Comparison of ENCODE assay signal across 13 mouse cellular contexts in the genomic region with DNA sequence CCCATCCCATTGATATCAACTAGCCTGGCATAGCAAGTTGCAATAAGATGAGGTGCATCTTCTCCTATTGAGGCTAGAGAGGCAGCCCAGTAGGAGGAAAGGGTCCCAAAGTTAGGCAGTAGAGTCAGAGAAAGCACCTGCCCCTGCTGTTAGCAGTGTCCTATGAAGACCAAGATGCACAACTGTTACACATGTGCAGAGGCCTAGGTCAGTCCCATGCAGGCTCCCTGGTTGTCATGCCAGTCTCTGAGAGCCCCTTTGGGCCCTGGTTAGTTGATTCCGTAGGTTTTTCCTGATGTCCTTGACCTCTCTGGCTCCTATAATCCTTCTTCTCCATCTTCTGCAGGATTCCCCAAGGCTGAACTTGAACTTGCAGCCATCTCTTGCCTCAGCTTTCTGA. TPM values are rescaled to one million over a fixed set of nuclear protein-coding genes. Genes with fewer than 3 reads are reported as not detected.
DNase-seq lines count a peak whose midpoint lies in the region; ATAC-seq and TF ChIP-seq lines count a peak whose summit lies in the region.
"Had no signal": no experiment of that assay in that cellular context is flagged by ENCODE, and none has a peak within 500 bp of the region (broad histone marks: within the 10 kb centered on the region; RNA-seq: fewer than 3 reads in every experiment).

No protein-coding gene starts in this region.

- no peaks in the 10 kb centered on the region for H3K4me1 ChIP-seq in forebrain, embryonic 15.5 days
- H3K4me1 ChIP-seq in forebrain, embryonic 10.5 days = no peaks in the 10 kb centered on the region
- no peaks in the 10 kb centered on the region for H3K4me1 ChIP-seq in limb, embryonic 12.5 days (replicated peaks)
- H3K4me1 ChIP-seq in limb, embryonic 10.5 days = no peaks in the 10 kb centered on the region
- H3K4me1 ChIP-seq in neural tube, embryonic 12.5 days = no peaks in the 10 kb centered on the region
- H3K4me1 ChIP-seq in stomach, postnatal 0 days (replicated peaks; ENCODE audit: control insufficient read depth, insufficient read depth) = no peaks in the 10 kb centered on the region
- H3K4me1 ChIP-seq: embryonic facial prominence, embryonic 15.5 days; heart, embryonic 15.5 days had no signal

- ATAC-seq in forebrain, embryonic 15.5 days (replicated peaks) = peak; percentile 48; the same call in 1 of the 2 replicates
- ATAC-seq in limb, embryonic 12.5 days (ENCODE audit: insufficient number of reproducible peaks, insufficient read depth, low FRiP score, low TSS enrichment, low read depth) = 0 out of 2 replicates have a peak, but pooled peaks have one; percentile 37
- ATAC-seq in neural tube, embryonic 12.5 days (ENCODE audit: low FRiP score, low read depth) = peak; percentile 21; the same call in 1 of the 2 replicates
- ATAC-seq in stomach, postnatal 0 days (ENCODE audit: low FRiP score, low TSS enrichment) = peak; percentile 49; the same call in 1 of the 2 replicates
- ATAC-seq: Patski had no signal

- DNase-seq in forebrain, embryonic 10.5 days (ENCODE audit: extremely low spot score, low spot score) = no peak
- DNase-seq in limb, embryonic 10.5 days (ENCODE audit: low spot score) = no peak
- no peak for DNase-seq in neural tube, embryonic 10.5 days (ENCODE audit: extremely low spot score, low spot score)
- DNase-seq in stomach, postnatal 0 days (ENCODE audit: low spot score) = no peak
- DNase-seq in thymus, postnatal 4 days = no peak

- TF ChIP-seq CTCF in stomach, postnatal 0 days (IDR thresholded peaks at IDR 0.05; ENCODE audit: low read depth) = no peak

- H3K36me3 ChIP-seq in forebrain, embryonic 15.5 days = no peaks in the 10 kb centered on the region
- H3K36me3 ChIP-seq in forebrain, embryonic 10.5 days (replicated peaks) = no peaks in the 10 kb centered on the region
- H3K36me3 ChIP-seq in limb, embryonic 12.5 days = no peaks in the 10 kb centered on the region
- no peaks in the 10 kb centered on the region for H3K36me3 ChIP-seq in limb, embryonic 10.5 days
- no peaks in the 10 kb centered on the region for H3K36me3 ChIP-seq in neural tube, embryonic 12.5 days
- no peaks in the 10 kb centered on the region for H3K36me3 ChIP-seq in stomach, postnatal 0 days (ENCODE audit: control insufficient read depth, insufficient read depth, low read length)
- H3K36me3 ChIP-seq: embryonic facial prominence, embryonic 15.5 days; heart, embryonic 15.5 days had no signal

- H3K9ac ChIP-seq in forebrain, embryonic 15.5 days (replicated peaks) = no peak overlapping the region
- H3K9ac ChIP-seq in limb, embryonic 12.5 days (replicated peaks) = no peak overlapping the region
- H3K9ac ChIP-seq in neural tube, embryonic 12.5 days = no peak overlapping the region
- no peak overlapping the region for H3K9ac ChIP-seq in stomach, postnatal 0 days (ENCODE audit: low read length)
- H3K9ac ChIP-seq: embryonic facial prominence, embryonic 15.5 days; heart, embryonic 15.5 days had no signal

- H3K27ac ChIP-seq in forebrain, embryonic 15.5 days (replicated peaks) = no peak overlapping the region
- no peak overlapping the region for H3K27ac ChIP-seq in forebrain, embryonic 10.5 days
- H3K27ac ChIP-seq in limb, embryonic 12.5 days = no peak overlapping the region
- no peak overlapping the region for H3K27ac ChIP-seq in limb, embryonic 10.5 days
- H3K27ac ChIP-seq in neural tube, embryonic 12.5 days = no peak overlapping the region
- no peak overlapping the region for H3K27ac ChIP-seq in stomach, postnatal 0 days (replicated peaks)
- H3K27ac ChIP-seq: embryonic facial prominence, embryonic 15.5 days; heart, embryonic 15.5 days; kidney, postnatal 0 days had no signal

- no peak overlapping the region for H3K4me3 ChIP-seq in forebrain, embryonic 15.5 days
- H3K4me3 ChIP-seq in forebrain, embryonic 10.5 days = no peak overlapping the region
- H3K4me3 ChIP-seq in limb, embryonic 12.5 days (replicated peaks) = no peak overlapping the region
- no peak overlapping the region for H3K4me3 ChIP-seq in limb, embryonic 10.5 days
- H3K4me3 ChIP-seq in neural tube, embryonic 12.5 days = no peak overlapping the region
- no peak overlapping the region for H3K4me3 ChIP-seq in stomach, postnatal 0 days (ENCODE audit: low read depth, low read length)
- H3K4me3 ChIP-seq: embryonic facial prominence, embryonic 15.5 days; heart, embryonic 15.5 days; megakaryocyte, embryonic 14.5 days had no signal

- H3K9me3 ChIP-seq in forebrain, embryonic 15.5 days = no peaks in the 10 kb centered on the region
- no peaks in the 10 kb centered on the region for H3K9me3 ChIP-seq in forebrain, embryonic 10.5 days
- H3K9me3 ChIP-seq in limb, embryonic 12.5 days = no peaks in the 10 kb centered on the region
- H3K9me3 ChIP-seq in limb, embryonic 10.5 days (replicated peaks) = no peaks in the 10 kb centered on the region
- H3K9me3 ChIP-seq in neural tube, embryonic 12.5 days = no peaks in the 10 kb centered on the region
- no peaks in the 10 kb centered on the region for H3K9me3 ChIP-seq in stomach, postnatal 0 days (ENCODE audit: control insufficient read depth, low read length)
- H3K9me3 ChIP-seq: embryonic facial prominence, embryonic 15.5 days; heart, embryonic 15.5 days; megakaryocyte, embryonic 14.5 days had no signal

- H3K4me2 ChIP-seq in forebrain, embryonic 15.5 days (replicated peaks) = no peak overlapping the region
- no peak overlapping the region for H3K4me2 ChIP-seq in limb, embryonic 12.5 days
- no peak overlapping the region for H3K4me2 ChIP-seq in neural tube, embryonic 12.5 days (replicated peaks)
- H3K4me2 ChIP-seq in stomach, postnatal 0 days (replicated peaks; ENCODE audit: low read depth) = no peak overlapping the region
- H3K4me2 ChIP-seq: embryonic facial prominence, embryonic 15.5 days; heart, embryonic 15.5 days had no signal

- H3K27me3 ChIP-seq in forebrain, embryonic 15.5 days = no peaks in the 10 kb centered on the region
- no peaks in the 10 kb centered on the region for H3K27me3 ChIP-seq in forebrain, embryonic 10.5 days (ENCODE audit: poor library complexity, severe bottlenecking)
- no peaks in the 10 kb centered on the region for H3K27me3 ChIP-seq in limb, embryonic 12.5 days
- H3K27me3 ChIP-seq in limb, embryonic 10.5 days (ENCODE audit: low read depth, poor library complexity, severe bottlenecking) = no peaks in the 10 kb centered on the region
- H3K27me3 ChIP-seq in neural tube, embryonic 12.5 days (replicated peaks) = no peaks in the 10 kb centered on the region
- no peaks in the 10 kb centered on the region for H3K27me3 ChIP-seq in stomach, postnatal 0 days (ENCODE audit: control insufficient read depth, insufficient read depth, low read length)
- H3K27me3 ChIP-seq: embryonic facial prominence, embryonic 15.5 days; heart, embryonic 15.5 days; megakaryocyte, embryonic 14.5 days; Patski had no signal

- no peak for TF ChIP-seq EP300 in stomach, postnatal 0 days (optimal IDR thresholded peaks at IDR 0.05)

- 40% methylated on average over 1 of the region's 1 CpGs for WGBS in forebrain, embryonic 15.5 days
- 23% methylated on average over 1 of the region's 1 CpGs for WGBS in forebrain, embryonic 10.5 days
- WGBS in limb, embryonic 12.5 days = 12% methylated on average over 1 of the region's 1 CpGs
- 25% methylated on average over 1 of the region's 1 CpGs for WGBS in limb, embryonic 10.5 days
- WGBS in neural tube, embryonic 12.5 days = 38% methylated on average over 1 of the region's 1 CpGs
- 21% methylated on average over 1 of the region's 1 CpGs for WGBS in stomach, postnatal 0 days

RNA-seq across cellular contexts. Expression of gene Xpo4, which starts 14.3 kb away (rescaled TPM):
- 14.9 and 15.7 TPM in 2 replicates for polyA plus RNA-seq in forebrain, embryonic 15.5 days (2015; fragmentation: Nextera tagmentation; extraction: Ambion mirVana)
- 29.3 and 30.4 TPM in 2 replicates for polyA plus RNA-seq in forebrain, embryonic 10.5 days (2016; fragmentation: Nextera tagmentation; extraction: Ambion mirVana)
- polyA plus RNA-seq in limb, embryonic 12.5 days (2016; fragmentation: Nextera tagmentation; extraction: Ambion mirVana) = 30.7 and 33.6 TPM in 2 replicates
- 30.3 and 33.4 TPM in 2 replicates for polyA plus RNA-seq in limb, embryonic 10.5 days (2016; fragmentation: Nextera tagmentation; extraction: Ambion mirVana)
- polyA plus RNA-seq in neural tube, embryonic 12.5 days (2016; fragmentation: Nextera tagmentation; extraction: Ambion mirVana) = 20.1 and 21.6 TPM in 2 replicates
- 6.8 and 7.9 TPM in 2 replicates for polyA plus RNA-seq in stomach, postnatal 0 days (2015; fragmentation: Nextera tagmentation; extraction: Ambion mirVana)
